Comparison of ENCODE assay signal across 8 mouse cellular contexts in genomic region chr10:117224102-117224990, GRCm38 (mm10). TPM values are rescaled to one million over a fixed set of nuclear protein-coding genes. Genes with fewer than 3 reads are reported as not detected.
DNase-seq lines count a peak whose midpoint lies in the region; ATAC-seq lines count a peak whose summit lies in the region.

Yeats4 (minus strand) TSS chr10:117224507.

- H3K36me3 ChIP-seq in intestine, embryonic 14.5 days (ENCODE audit: control insufficient read depth, insufficient read depth, low read length): peaks cover 32% of the 10 kb centered on the region

- peak within 1 kb of the TSS; percentile 84 for H3K4me2 ChIP-seq in intestine, embryonic 14.5 days (ENCODE audit: low read length)

- H3K4me1 ChIP-seq in intestine, embryonic 14.5 days (replicated peaks; ENCODE audit: control insufficient read depth, insufficient read depth, low read length): peaks cover 13% of the 10 kb centered on the region

- peak within 1 kb of the TSS; percentile 86 for H3K9ac ChIP-seq in intestine, embryonic 14.5 days (ENCODE audit: low read length)

- ATAC-seq in intestine, embryonic 14.5 days (replicated peaks; ENCODE audit: low FRiP score, low TSS enrichment, low read depth): peak; percentile 95

- H3K4me3 ChIP-seq in intestine, embryonic 14.5 days (ENCODE audit: low read depth, low read length): peak within 1 kb of the TSS; percentile 75

- DNase-seq in adrenal gland, adult (ENCODE audit: inconsistent age in 2 of 2, low spot score in 1 of 2): peak; percentile 97 to 100
- DNase-seq in embryo, embryonic 10.5 days (ENCODE audit: low spot score): peak; percentile 96
- peak; percentile 93 for DNase-seq in gastrocnemius, postnatal 25 days
- DNase-seq in intestine, embryonic 14.5 days (ENCODE audit: low spot score): peak; percentile 99
- DNase-seq in left cerebral cortex, postnatal 14 days (ENCODE audit: low spot score in 2 of 2): peak; percentile 95
- DNase-seq in mesoderm, embryonic 11.5 days (ENCODE audit: low read depth, low spot score): peak; percentile 95
- peak; percentile 89 to 90 for DNase-seq in right cerebral cortex, postnatal 36 days (ENCODE audit: low spot score in 2 of 2)
- peak; percentile 97 for DNase-seq in yolk sac, embryonic 10.5 days (ENCODE audit: low spot score)

- intact Hi-C loops in left cerebral cortex, postnatal 14 days (cut with DNase I): loop anchor here (5.0 kb wide), 2 partner anchors 213 to 453 kb away; no protein-coding TSS in a partner anchor

- no peaks in the 10 kb centered on the region for H3K9me3 ChIP-seq in intestine, embryonic 14.5 days (ENCODE audit: control insufficient read depth, low read length)

- peak within 1 kb of the TSS; percentile 97 for H3K27ac ChIP-seq in intestine, embryonic 14.5 days (ENCODE audit: low read depth)

- no peaks in the 10 kb centered on the region for H3K27me3 ChIP-seq in intestine, embryonic 14.5 days (replicated peaks; ENCODE audit: control insufficient read depth, insufficient read depth, low read length)

- WGBS in intestine, embryonic 14.5 days: 1% methylated on average over 63 of the region's 63 CpGs

RNA-seq across cellular contexts. Expression of gene Yeats4, which starts in this region (rescaled TPM):
- 10 to 100 TPM; 15.5 to 17.8 TPM for total RNA-seq in gastrocnemius, postnatal 25 days (2021)
- 77.5 and 83.2 TPM in 2 replicates for polyA plus RNA-seq in intestine, embryonic 14.5 days (2014; fragmentation: Nextera tagmentation; extraction: Ambion mirVana)
- total RNA-seq in left cerebral cortex, postnatal 14 days (2021): 10 to 100 TPM; 56.6 to 61.7 TPM

Comparison
In these comparisons a context has a peak if more than half of its experiments do, and no peak if none do; other contexts are left out.
1. Peak in every context shown above with its lines: DNase-seq, ATAC-seq, H3K4me3 ChIP-seq and H3K27ac ChIP-seq.